Mouse (Mus musculus) megakaryocyte, adult 5-6 weeks (primary cell): ENCODE data around the gene Adamts4. TPM values are rescaled to one million over a fixed set of nuclear protein-coding genes. Genes with fewer than 3 reads are reported as not detected.
"Not testable (repeated sequence)": the region's sequence is repeated elsewhere in the genome, so short reads cannot be mapped to it uniquely, and the experiment has no call there.

ENCODE experiments used
- ATAC-seq: 2 replicates; pipeline ENCODE4 v1.8.0; 2016; ENCODE audit warnings: mild to moderate bottlenecking, inconsistent platforms; ENCODE audit not compliant: poor library complexity, severe bottlenecking
- total RNA-seq, 2 experiments: library from RNA; stranded (forward) in 1 of 2; stranded (reverse) in 1 of 2; fragments of 153-499, 151-499 nt in 1 of 2; fragments of 221-1000, 200-1000 nt in 1 of 2; gene quantifications; 2 replicates each; pipeline versions ENCODE4 v1.2.3 to v1.2.4; 2015 to 2017

Adamts4 gene
- total RNA-seq, 2 experiments from 2014 or later, result not detected

GRCm38 (mm10) chr1:171230215-171230614 is 20.0 kb upstream of the Adamts4 start:
- no peak for ATAC-seq

DNA sequence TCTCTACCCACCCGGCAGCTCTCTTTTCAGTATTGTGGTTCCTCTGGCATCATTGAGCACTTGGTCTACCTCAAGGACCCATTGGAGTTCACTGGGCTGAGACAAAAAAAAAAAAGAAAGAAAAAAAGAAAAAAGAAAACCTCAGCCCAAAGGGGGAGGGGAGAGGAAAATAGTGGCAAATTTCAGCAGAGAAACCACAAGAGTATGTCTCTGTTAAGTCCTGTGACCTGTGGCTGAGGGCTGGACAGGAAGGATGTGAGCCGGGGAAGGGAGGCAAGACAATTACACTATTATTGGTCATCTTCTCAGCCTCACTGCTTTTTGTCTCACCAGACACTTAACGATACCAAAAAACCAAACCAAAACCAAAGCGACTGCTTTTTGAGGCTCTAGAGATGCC is 18.4 kb upstream of the Adamts4 start:
- ATAC-seq, result peak; percentile 54

- ATAC-seq, result no peak
These were observed 17.9 kb upstream of the Adamts4 start for GRCm38 (mm10) chr1:171232348-171232747.

DNA sequence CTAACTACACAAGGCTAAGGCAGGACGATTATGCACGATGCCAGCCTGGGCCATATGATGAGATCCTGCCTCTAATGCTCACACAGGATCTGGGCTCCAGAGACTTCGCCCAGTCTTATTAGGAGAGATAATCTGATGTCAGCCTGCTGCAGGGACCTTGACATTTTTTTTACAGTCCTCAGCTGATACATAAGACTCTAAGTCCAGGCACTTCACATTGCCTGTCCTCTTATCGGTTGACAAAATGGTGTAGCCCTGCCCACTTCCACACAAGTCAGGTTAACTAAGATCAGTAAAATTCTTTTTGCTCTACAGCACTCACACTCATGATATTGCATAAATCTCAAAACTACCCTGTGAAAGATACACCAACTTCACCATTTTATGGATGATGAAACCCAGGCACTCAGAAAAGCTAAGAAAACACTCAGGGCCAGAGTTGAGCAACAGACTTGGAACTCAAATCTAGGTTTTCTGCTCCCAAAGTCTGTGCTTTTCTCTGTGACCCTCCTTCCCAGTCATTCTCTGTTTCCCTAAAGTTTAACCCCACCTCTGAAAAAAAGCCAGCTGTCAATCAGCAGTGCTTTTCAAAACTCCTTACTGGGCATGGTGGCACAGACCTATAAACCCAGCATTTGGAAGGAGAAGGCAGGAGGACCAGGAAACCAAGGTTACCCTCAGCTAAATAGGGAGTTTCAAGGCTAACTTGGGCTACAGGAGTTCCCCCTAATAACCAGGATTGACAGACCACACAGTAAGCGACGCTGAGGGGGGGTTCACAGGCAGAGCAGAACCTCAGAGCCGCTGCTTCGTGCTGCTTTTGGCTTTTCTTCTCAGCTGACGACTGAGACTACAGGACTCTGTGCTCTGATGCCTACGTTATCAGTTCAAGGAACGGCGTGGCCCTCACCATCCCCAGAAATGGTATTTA is 17.2 kb upstream of the Adamts4 start:
- peak; percentile 25; the same call in 1 of the 2 replicates for ATAC-seq

DNA sequence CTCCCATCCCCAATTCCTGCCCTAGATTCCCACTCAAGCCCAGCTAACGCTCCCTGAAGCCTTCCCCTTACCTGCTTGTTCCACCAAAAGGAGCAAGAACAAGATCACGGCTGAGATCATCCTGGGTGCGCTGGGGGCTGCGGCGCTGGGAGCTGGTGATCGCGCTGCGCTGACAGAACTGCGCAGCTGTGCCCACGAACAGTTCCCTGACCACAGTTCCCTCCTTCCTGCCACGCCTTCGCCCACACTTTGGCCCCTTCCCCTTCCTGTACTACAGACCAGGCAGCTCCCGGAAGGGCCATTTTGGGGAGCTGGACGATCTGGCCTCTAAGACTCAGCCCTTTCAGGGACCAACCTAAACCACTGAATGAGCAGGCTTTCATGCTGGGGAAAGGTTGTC is 16.1 kb upstream of the Adamts4 start, which contains the start of gene Fcer1g:
TSS of gene Fcer1g (minus strand) at position 240 of the 400 bp plus-strand sequence.
- ATAC-seq, result peak; percentile 80

- peak; percentile 37 for ATAC-seq
These were observed 15.7 kb upstream of the Adamts4 start for GRCm38 (mm10) chr1:171234538-171234937.

GRCm38 (mm10) chr1:171235791-171236190 is 14.4 kb upstream of the Adamts4 start:
- no peak for ATAC-seq

GRCm38 (mm10) chr1:171237438-171237837 is 12.8 kb upstream of the Adamts4 start:
- no peak for ATAC-seq

GRCm38 (mm10) chr1:171238463-171238862 is 11.8 kb upstream of the Adamts4 start:
- ATAC-seq, result peak; percentile 72

GRCm38 (mm10) chr1:171239992-171240744 is 10.1 kb upstream of the Adamts4 start:
- no peak for ATAC-seq

- no peak for ATAC-seq
These were observed 9.3 kb upstream of the Adamts4 start for GRCm38 (mm10) chr1:171240911-171241310.

- ATAC-seq, result not testable (repeated sequence)
These were observed 8.3 kb upstream of the Adamts4 start for GRCm38 (mm10) chr1:171241952-171242351.

DNA sequence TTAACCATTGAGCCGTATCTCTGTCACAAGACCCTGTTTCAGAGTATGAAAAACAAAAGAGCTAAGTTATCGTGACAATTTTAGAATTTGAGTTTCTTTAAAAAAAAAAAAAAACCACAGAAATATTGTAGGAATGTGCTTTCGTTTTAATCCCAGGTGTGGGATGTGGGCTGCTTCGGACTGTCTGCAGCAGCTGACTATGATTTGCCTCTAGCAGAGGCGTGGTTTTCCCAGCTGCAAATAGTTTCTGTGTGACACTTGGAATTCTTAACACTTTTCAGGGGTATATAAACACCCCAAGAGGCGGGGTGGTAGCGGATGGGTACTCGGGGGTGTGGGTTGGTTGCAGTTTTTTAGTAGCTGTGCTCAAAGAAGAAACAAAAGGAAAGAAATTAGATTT is 4.9 kb upstream of the Adamts4 start:
- ATAC-seq, result no peak

DNA sequence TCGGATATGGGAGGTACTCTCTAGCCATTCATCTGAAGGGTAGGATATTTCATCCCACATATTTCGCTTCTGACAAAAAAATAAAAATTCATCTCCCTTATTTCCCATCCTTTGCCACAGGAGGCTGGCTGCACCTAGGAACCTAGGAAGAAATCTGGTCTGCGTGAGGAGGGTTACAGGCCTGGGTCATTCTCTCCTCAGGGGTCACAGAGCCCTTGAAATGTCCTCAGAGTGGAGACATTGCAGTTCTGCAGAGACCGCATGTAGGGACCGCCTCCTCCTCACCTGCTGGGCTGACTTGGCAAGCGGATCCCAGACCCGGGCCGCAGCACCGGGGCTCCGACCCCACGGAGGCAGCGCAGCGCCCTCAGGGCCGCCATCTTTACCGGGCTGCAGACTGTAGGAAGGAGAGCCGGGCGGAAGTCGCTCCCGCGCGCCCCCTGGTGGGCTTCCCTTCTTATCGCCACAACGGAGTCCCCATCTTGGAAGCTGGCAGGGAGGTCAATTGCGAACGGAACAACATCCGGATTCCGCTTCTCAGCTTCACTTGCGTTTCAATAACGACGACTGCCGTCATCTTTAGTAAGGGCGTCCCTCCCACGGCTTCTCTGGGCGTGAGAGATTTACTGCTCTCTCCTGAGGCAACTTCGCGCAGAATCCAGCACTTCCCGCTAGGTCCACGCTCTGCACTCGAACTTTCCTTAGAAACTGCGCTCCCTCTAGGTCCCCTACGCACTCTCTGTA is 3.3 kb upstream of the Adamts4 start:
- ATAC-seq, result peak; percentile 97

GRCm38 (mm10) chr1:171247453-171247841 is 2.8 kb upstream of the Adamts4 start:
- peak; percentile 36 for ATAC-seq

- no peak for ATAC-seq
These were observed 2.3 kb upstream of the Adamts4 start for GRCm38 (mm10) chr1:171247916-171248315.

- ATAC-seq, result no peak
These were observed 1.6 kb upstream of the Adamts4 start for GRCm38 (mm10) chr1:171248386-171249226.

DNA sequence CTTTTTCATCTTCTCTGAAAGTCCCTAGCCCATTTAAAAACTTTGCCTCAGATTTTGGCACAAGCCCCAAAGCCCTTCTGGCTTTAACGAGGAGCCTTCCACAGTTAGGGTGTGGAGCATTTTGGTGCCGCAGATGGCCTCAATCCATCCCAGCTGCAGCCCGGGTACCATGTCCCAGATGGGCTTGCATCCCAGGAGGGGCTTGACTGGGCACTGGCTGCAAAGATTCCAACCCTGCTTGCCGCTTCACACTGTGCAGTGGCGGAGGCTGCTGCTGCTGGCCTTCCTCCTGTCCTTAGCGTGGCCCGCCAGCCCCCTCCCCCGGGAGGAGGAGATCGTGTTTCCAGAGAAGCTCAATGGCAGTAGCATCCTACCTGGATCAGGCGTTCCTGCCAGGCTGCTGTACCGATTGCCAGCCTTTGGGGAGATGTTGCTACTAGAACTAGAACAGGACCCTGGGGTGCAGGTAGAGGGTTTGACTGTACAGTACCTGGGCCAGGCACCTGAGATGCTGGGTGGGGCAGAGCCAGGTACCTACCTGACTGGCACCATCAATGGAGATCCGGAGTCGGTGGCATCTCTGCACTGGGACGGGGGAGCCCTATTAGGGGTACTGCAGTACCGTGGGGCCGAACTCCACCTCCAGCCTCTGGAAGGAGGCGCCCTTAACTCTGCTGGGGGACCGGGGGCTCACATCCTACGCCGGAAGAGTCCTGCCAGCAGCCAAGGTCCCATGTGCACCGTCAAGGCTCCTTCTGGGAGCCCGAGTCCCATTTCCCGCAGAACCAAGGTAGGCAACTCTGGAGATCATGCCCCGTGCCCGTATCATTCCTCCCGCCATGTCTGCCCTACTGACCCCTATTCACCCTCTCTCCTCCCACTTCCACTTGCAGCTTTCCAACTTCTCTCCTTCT is 716 bp downstream of the Adamts4 start, which contains the start of gene Ndufs2:
TSS of gene Ndufs2 (minus strand) at position 709 of the 914 bp plus-strand sequence.
- no peak for ATAC-seq
